Mouse (Mus musculus): Measurements from ENCODE around the gene Adgrg5. TPM values are rescaled to one million over a fixed set of nuclear protein-coding genes. Genes with fewer than 3 reads are reported as not detected.

Adgrg5 gene
- 0.07 and 0.12 TPM in 2 replicates for polyA plus RNA-seq (2015; fragmentation: Nextera tagmentation; extraction: Ambion mirVana)

DNA sequence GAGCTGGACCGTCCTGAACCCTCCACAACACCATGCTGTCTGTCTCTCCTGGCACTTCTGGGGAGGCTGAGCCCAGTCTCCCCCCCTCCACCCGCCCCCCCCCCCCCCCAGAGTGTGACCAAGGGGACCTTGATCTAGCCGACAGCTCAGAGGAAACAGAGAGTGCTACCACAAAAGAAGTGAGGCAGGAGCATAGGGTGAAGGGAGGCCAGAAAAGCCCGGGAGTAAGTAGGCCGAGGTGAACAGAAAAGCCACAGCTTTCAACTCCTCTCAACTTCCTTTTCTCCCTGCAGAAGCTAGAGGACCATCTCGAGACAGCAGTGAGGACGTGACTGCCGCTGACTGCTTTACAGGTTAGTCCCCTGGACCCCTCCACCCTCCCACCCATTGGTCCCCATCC, at the start of gene Adgrg5:
Gene Adgrg5 (plus strand): TSS at position 290 of the 400 bp plus-strand sequence.
- no peak within 1 kb of the TSS for H3K27ac ChIP-seq
- peaks cover 2% of the 10 kb centered on the region; the same call in 1 of the 2 replicates for H3K4me1 ChIP-seq
- no peak for ATAC-seq (ENCODE audit: insufficient number of reproducible peaks, insufficient read depth, low FRiP score, low TSS enrichment, low read depth)
- no peak within 1 kb of the TSS for H3K4me3 ChIP-seq
- no peaks in the 10 kb centered on the region for H3K36me3 ChIP-seq
- no peaks in the 10 kb centered on the region for H3K9me3 ChIP-seq
- H3K4me2 ChIP-seq: no peak within 1 kb of the TSS
- 67% methylated on average over 7 of the region's 8 CpGs for whole genome bisulfite sequencing
- no peaks in the 10 kb centered on the region for H3K27me3 ChIP-seq
- H3K9ac ChIP-seq: no peak within 1 kb of the TSS

- H3K9ac ChIP-seq: no peak overlapping the region
- WGBS: 13% methylated on average over 6 of the region's 6 CpGs
- ATAC-seq (ENCODE audit: insufficient number of reproducible peaks, insufficient read depth, low FRiP score, low TSS enrichment, low read depth): no peak
- H3K36me3 ChIP-seq: no peaks in the 10 kb centered on the region
- H3K9me3 ChIP-seq: no peaks in the 10 kb centered on the region
- H3K27ac ChIP-seq: no peak overlapping the region
- peak overlapping the region; percentile 94 for H3K4me2 ChIP-seq
- H3K4me3 ChIP-seq: peak overlapping the region; percentile 64; the same call in 1 of the 2 replicates
- H3K27me3 ChIP-seq: peaks cover 9% of the 10 kb centered on the region
- H3K4me1 ChIP-seq: peaks cover 56% of the 10 kb centered on the region
Measured at GRCm38 (mm10) chr8:94874358-94874757, 49.1 kb upstream of the Adgrg5 start.

GRCm38 (mm10) chr8:94875096-94875870, 48.2 kb upstream of the Adgrg5 start:
- Histone ChIP-seq H3K9me3 (no peaks in the 10 kb centered on the region), H3K27ac (peak overlapping the region; percentile 78; the same call in 1 of the 2 replicates), H3K9ac (peak overlapping the region; percentile 78), H3K4me3 (peak overlapping the region; percentile 64), H3K36me3 (no peaks in the 10 kb centered on the region), H3K4me2 (peak overlapping the region; percentile 94), H3K4me1 (peaks cover 49% of the 10 kb centered on the region), H3K27me3 (peaks cover 9% of the 10 kb centered on the region)
- no peak for ATAC-seq (ENCODE audit: insufficient number of reproducible peaks, insufficient read depth, low FRiP score, low TSS enrichment, low read depth)
- 16% methylated on average over 17 of the region's 17 CpGs for WGBS

- no peaks in the 10 kb centered on the region for H3K36me3 ChIP-seq
- H3K4me1 ChIP-seq: peaks cover 44% of the 10 kb centered on the region
- no peaks in the 10 kb centered on the region for H3K9me3 ChIP-seq
- H3K27ac ChIP-seq: peak overlapping the region; percentile 78
- under 1% methylated on average over 20 of the region's 20 CpGs for WGBS
- H3K4me2 ChIP-seq: peak overlapping the region; percentile 94
- no peak for ATAC-seq (ENCODE audit: insufficient number of reproducible peaks, insufficient read depth, low FRiP score, low TSS enrichment, low read depth)
- peak overlapping the region; percentile 64 for H3K4me3 ChIP-seq
- H3K27me3 ChIP-seq: peaks cover 9% of the 10 kb centered on the region
- peak overlapping the region; percentile 78 for H3K9ac ChIP-seq
Measured at GRCm38 (mm10) chr8:94875871-94876150, 47.7 kb upstream of the Adgrg5 start.

GRCm38 (mm10) chr8:94876197-94876730, 47.2 kb upstream of the Adgrg5 start, which contains the start of gene Dok4:
Gene Dok4 (minus strand): TSS chr8:94876330.
- Histone ChIP-seq H3K4me1 (peaks cover 39% of the 10 kb centered on the region), H3K27ac (peak within 1 kb of the TSS; percentile 78), H3K4me2 (peak within 1 kb of the TSS; percentile 94), H3K9ac (peak within 1 kb of the TSS; percentile 78), H3K4me3 (peak within 1 kb of the TSS; percentile 64), H3K27me3 (peaks cover 9% of the 10 kb centered on the region), H3K36me3 (no peaks in the 10 kb centered on the region), H3K9me3 (no peaks in the 10 kb centered on the region)
- ATAC-seq (ENCODE audit: insufficient number of reproducible peaks, insufficient read depth, low FRiP score, low TSS enrichment, low read depth): peak; percentile 81
- under 1% methylated on average over 20 of the region's 37 CpGs for WGBS

DNA sequence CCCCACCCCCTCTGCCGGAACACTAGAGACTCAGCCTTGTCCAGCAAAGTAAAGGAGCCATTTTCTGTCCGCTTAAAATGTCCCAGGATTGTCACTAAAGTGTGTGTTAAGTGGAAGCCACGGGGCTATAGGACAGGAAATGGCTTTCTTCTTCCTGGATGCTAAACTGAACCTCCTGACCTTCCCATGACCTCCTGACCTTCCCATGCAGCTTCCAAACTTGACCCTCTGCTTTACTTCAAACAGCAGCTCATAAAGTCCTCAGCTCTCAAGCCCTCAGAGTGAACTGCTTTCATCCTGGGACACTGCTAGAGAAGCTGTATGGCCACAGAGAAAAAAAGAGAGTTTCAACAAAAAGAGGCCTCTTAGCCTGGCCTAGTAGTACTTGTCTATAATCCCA, 46.7 kb upstream of the Adgrg5 start:
- 33% methylated on average over 3 of the region's 3 CpGs for WGBS
- ATAC-seq (ENCODE audit: insufficient number of reproducible peaks, insufficient read depth, low FRiP score, low TSS enrichment, low read depth): no peak
- Histone ChIP-seq H3K4me2 (peak overlapping the region; percentile 94; the same call in 1 of the 2 replicates), H3K27me3 (peaks cover 9% of the 10 kb centered on the region), H3K4me3 (no peak overlapping the region), H3K36me3 (no peaks in the 10 kb centered on the region), H3K9me3 (no peaks in the 10 kb centered on the region), H3K27ac (peak overlapping the region; percentile 16; the same call in 1 of the 2 replicates), H3K4me1 (peaks cover 34% of the 10 kb centered on the region), H3K9ac (no peak overlapping the region)

- no peaks in the 10 kb centered on the region for H3K9me3 ChIP-seq
- H3K4me2 ChIP-seq: no peak overlapping the region
- H3K27ac ChIP-seq: no peak overlapping the region
- 69% methylated on average over 4 of the region's 4 CpGs for WGBS
- H3K4me3 ChIP-seq: no peak overlapping the region
- H3K9ac ChIP-seq: no peak overlapping the region
- no peak for ATAC-seq (ENCODE audit: insufficient number of reproducible peaks, insufficient read depth, low FRiP score, low TSS enrichment, low read depth)
- H3K27me3 ChIP-seq: no peaks in the 10 kb centered on the region
- H3K36me3 ChIP-seq: no peaks in the 10 kb centered on the region
- peaks cover 6% of the 10 kb centered on the region for H3K4me1 ChIP-seq
Measured at GRCm38 (mm10) chr8:94880742-94881141, 42.8 kb upstream of the Adgrg5 start.

GRCm38 (mm10) chr8:94888383-94889036, 35.0 kb upstream of the Adgrg5 start:
- Histone ChIP-seq H3K4me2 (peak overlapping the region; percentile 19), H3K36me3 (no peaks in the 10 kb centered on the region), H3K9me3 (no peaks in the 10 kb centered on the region), H3K27me3 (no peaks in the 10 kb centered on the region), H3K9ac (no peak overlapping the region), H3K4me3 (no peak overlapping the region), H3K4me1 (no peaks in the 10 kb centered on the region), H3K27ac (no peak overlapping the region)
- WGBS: 30% methylated on average over 14 of the region's 14 CpGs
- peak; percentile 48; the same call in 1 of the 2 replicates for ATAC-seq (ENCODE audit: insufficient number of reproducible peaks, insufficient read depth, low FRiP score, low TSS enrichment, low read depth)

DNA sequence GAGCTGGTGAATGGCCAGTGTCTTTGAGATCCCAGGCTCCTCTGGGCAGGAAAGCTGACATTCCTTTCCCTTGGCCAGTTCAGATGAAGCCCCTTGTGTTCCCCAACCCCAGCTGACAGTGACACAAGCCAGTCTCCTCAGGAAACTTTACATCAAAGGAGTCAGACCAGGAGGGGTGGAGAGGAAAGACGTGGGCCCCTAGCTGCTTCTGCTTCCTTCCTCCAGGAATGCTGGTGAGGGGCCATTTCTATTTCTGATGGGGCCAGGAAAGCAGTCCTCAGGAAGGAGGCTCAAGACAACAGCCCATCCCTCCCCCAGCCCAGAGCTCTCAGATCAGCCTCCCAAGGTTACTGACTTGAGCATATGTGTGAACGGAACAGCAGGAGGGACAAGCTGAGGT, 30.6 kb upstream of the Adgrg5 start:
- no peak overlapping the region for H3K9ac ChIP-seq
- no peak for ATAC-seq (ENCODE audit: insufficient number of reproducible peaks, insufficient read depth, low FRiP score, low TSS enrichment, low read depth)
- 0 out of 2 replicates have a peak, but pooled peaks cover 7% of the 10 kb centered on the region for H3K4me1 ChIP-seq
- no peak overlapping the region for H3K27ac ChIP-seq
- H3K4me3 ChIP-seq: no peak overlapping the region
- no peaks in the 10 kb centered on the region for H3K27me3 ChIP-seq
- H3K9me3 ChIP-seq: no peaks in the 10 kb centered on the region
- no peaks in the 10 kb centered on the region for H3K36me3 ChIP-seq
- 38% methylated on average over 2 of the region's 2 CpGs for WGBS
- no peak overlapping the region for H3K4me2 ChIP-seq

DNA sequence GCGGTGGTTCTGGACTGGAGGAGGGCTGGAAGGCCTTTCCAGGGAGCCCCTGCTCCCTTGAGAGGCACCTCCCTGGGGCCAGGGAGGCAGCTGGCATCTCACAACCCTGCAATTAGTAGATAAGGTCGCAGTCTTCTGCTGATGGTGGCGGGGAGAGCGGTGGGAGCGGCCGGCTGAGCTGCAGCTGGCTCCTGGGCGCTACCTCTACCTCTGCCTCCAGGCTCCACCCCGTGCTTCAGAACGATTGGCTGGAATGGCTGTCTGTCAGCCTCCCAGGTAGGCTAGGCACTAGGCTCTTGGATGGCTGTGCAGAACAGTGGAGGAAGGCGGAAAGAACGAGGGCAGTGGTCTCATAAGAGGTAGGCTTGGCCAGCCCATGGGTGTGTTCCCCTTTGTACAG, 24.2 kb upstream of the Adgrg5 start:
- peaks cover 30% of the 10 kb centered on the region for H3K36me3 ChIP-seq
- 0 out of 2 replicates have a peak overlapping the region, but pooled peaks have one; percentile 11 for H3K9ac ChIP-seq
- H3K9me3 ChIP-seq: no peaks in the 10 kb centered on the region
- ATAC-seq (ENCODE audit: insufficient number of reproducible peaks, insufficient read depth, low FRiP score, low TSS enrichment, low read depth): peak; percentile 27; the same call in 1 of the 2 replicates
- peaks cover 31% of the 10 kb centered on the region for H3K4me1 ChIP-seq
- H3K4me3 ChIP-seq: 0 out of 2 replicates have a peak overlapping the region, but pooled peaks have one; percentile 6
- 11% methylated on average over 11 of the region's 11 CpGs for WGBS
- H3K27me3 ChIP-seq: no peaks in the 10 kb centered on the region
- H3K4me2 ChIP-seq: peak overlapping the region; percentile 49
- no peak overlapping the region for H3K27ac ChIP-seq

- Histone ChIP-seq H3K4me1 (peaks cover 31% of the 10 kb centered on the region), H3K4me2 (no peak overlapping the region), H3K9me3 (no peaks in the 10 kb centered on the region), H3K27me3 (no peaks in the 10 kb centered on the region), H3K9ac (0 out of 2 replicates have a peak overlapping the region, but pooled peaks have one; percentile 28), H3K36me3 (peaks cover 43% of the 10 kb centered on the region), H3K27ac (no peak overlapping the region), H3K4me3 (no peak overlapping the region)
- WGBS: 23% methylated on average over 6 of the region's 6 CpGs
- no peak for ATAC-seq (ENCODE audit: insufficient number of reproducible peaks, insufficient read depth, low FRiP score, low TSS enrichment, low read depth)
Measured at GRCm38 (mm10) chr8:94900617-94901016, 22.9 kb upstream of the Adgrg5 start.

Data from embryonic facial prominence, embryonic 13.5 days (tissue).